Mouse (Mus musculus) CH12.LX (cell line): ENCODE results near the gene Syt1.

Experiments
- BHLHE40 ChIP-seq: IDR thresholded peaks from 2 replicates; pipeline ENCODE4 v1.6.1; 2011; ENCODE audit warnings: mild to moderate bottlenecking, low read depth, low read length, improper control_type of control experiment
- CHD1 ChIP-seq: IDR thresholded peaks from 2 replicates; pipeline ENCODE4 v1.6.1; 2012; ENCODE audit warnings: low read depth, low read length, improper control_type of control experiment, inconsistent platforms
- CTCF ChIP-seq, 2 experiments: IDR thresholded peaks in 1 of 2; conservative IDR thresholded peaks in 1 of 2; 2 replicates each; pipeline ENCODE4 v1.5.1; 2011 to 2012; ENCODE audit warnings: low read depth in 2 of 2, low read length in 2 of 2, improper control_type of control experiment in 1 of 2, inconsistent platforms in 1 of 2, mild to moderate bottlenecking in 1 of 2, moderate library complexity in 1 of 2
- E2F4 ChIP-seq: IDR thresholded peaks from 2 replicates; pipeline ENCODE4 v1.6.1; 2011; ENCODE audit warnings: low read depth, low read length, improper control_type of control experiment; ENCODE audit not compliant: insufficient replicate concordance
- EP300 ChIP-seq: IDR thresholded peaks from 2 replicates; pipeline ENCODE4 v1.6.1; 2011; ENCODE audit warnings: low read length, improper control_type of control experiment
- NELFE ChIP-seq: IDR thresholded peaks from 2 replicates; pipeline ENCODE4 v1.6.1; 2011; ENCODE audit warnings: low read depth, low read length, improper control_type of control experiment
- POLR2A ChIP-seq: IDR thresholded peaks from 2 replicates; pipeline ENCODE4 v1.6.1; 2011; ENCODE audit warnings: low read depth, mild to moderate bottlenecking, improper control_type of control experiment, low read length
- RCOR1 ChIP-seq: conservative IDR thresholded peaks from 2 replicates; pipeline ENCODE4 v1.6.1; 2012; ENCODE audit warnings: low read depth, mild to moderate bottlenecking, inconsistent platforms, low read length, improper control_type of control experiment
- SIN3A ChIP-seq: IDR thresholded peaks from 2 replicates; pipeline ENCODE4 v1.6.1; 2012; ENCODE audit warnings: low read length, improper control_type of control experiment, inconsistent platforms
- USF1 ChIP-seq: IDR thresholded peaks from 2 replicates; pipeline ENCODE4 v1.6.1; 2014; ENCODE audit warnings: low read depth, mild to moderate bottlenecking, inconsistent platforms, low read length, improper control_type of control experiment

- TF ChIP-seq RCOR1 (no peak), EP300 (no peak), POLR2A (no peak), BHLHE40 (no peak), NELFE (no peak), USF1 (no peak), CTCF (conservative IDR thresholded peaks at IDR 0.05 in 1 of 2, IDR thresholded peaks at IDR 0.05 in 1 of 2; ENCODE audit: low read depth in 2 of 2, low read length in 2 of 2) (no peak), CHD1 (no peak), E2F4 (no peak), SIN3A (no peak)
These were observed 124.0 kb downstream of the Syt1 start for GRCm38 (mm10) chr10:108886781-108887180.
